Mouse (Mus musculus): ENCODE results near the gene Zswim4. TPM values are rescaled to one million over a fixed set of nuclear protein-coding genes. Genes with fewer than 3 reads are reported as not detected.
A peak's percentile ranks its signal among the peaks of the same experiment; 100 is the strongest.
"Not testable (repeated sequence)": the region's sequence is repeated elsewhere in the genome, so short reads cannot be mapped to it uniquely, and the experiment has no call there.

Zswim4 gene
- polyA plus RNA-seq (2015; fragmentation: Nextera tagmentation; extraction: Ambion mirVana): 14.8 and 16.0 TPM in 2 replicates

GRCm38 (mm10) chr8:84236998-84237473, at the start of gene Zswim4:
TSS of gene Zswim4 (minus strand) at chr8:84237055.
- H3K27ac ChIP-seq (replicated peaks): peak within 1 kb of the TSS; percentile 89
- peaks cover 40% of the 10 kb centered on the region for H3K4me1 ChIP-seq
- peak within 1 kb of the TSS; percentile 84 for H3K9ac ChIP-seq (replicated peaks)
- H3K36me3 ChIP-seq: peaks cover 8% of the 10 kb centered on the region; the same call in 1 of the 2 replicates
- under 1% methylated on average over 35 of the region's 35 CpGs for whole genome bisulfite sequencing
- no peaks in the 10 kb centered on the region for H3K9me3 ChIP-seq (replicated peaks)
- H3K27me3 ChIP-seq (replicated peaks): no peaks in the 10 kb centered on the region
- H3K4me2 ChIP-seq: peak within 1 kb of the TSS; percentile 84
- peak within 1 kb of the TSS; percentile 65 for H3K4me3 ChIP-seq (replicated peaks)
- ATAC-seq (ENCODE audit: low FRiP score): peak; percentile 98

- H3K4me2 ChIP-seq; H3K27ac ChIP-seq (replicated peaks); H3K36me3 ChIP-seq; H3K9me3 ChIP-seq (replicated peaks); ATAC-seq (ENCODE audit: low FRiP score); H3K27me3 ChIP-seq (replicated peaks); H3K4me3 ChIP-seq (replicated peaks); H3K4me1 ChIP-seq; H3K9ac ChIP-seq (replicated peaks): not testable (repeated sequence)
- 62% methylated on average over 5 of the region's 5 CpGs for WGBS
Measured at GRCm38 (mm10) chr8:84285665-84286064, 48.8 kb upstream of the Zswim4 start.

GRCm38 (mm10) chr8:84284608-84285063, 47.8 kb upstream of the Zswim4 start:
- Histone ChIP-seq H3K27me3 (replicated peaks) (no peaks in the 10 kb centered on the region), H3K4me3 (replicated peaks) (no peak overlapping the region), H3K9me3 (replicated peaks) (no peaks in the 10 kb centered on the region), H3K27ac (replicated peaks) (no peak overlapping the region), H3K36me3 (no peaks in the 10 kb centered on the region), H3K9ac (replicated peaks) (no peak overlapping the region), H3K4me2 (peak overlapping the region; percentile 16; the same call in 1 of the 2 replicates), H3K4me1 (no peaks in the 10 kb centered on the region)
- no peak for ATAC-seq (ENCODE audit: low FRiP score)
- WGBS: 45% methylated on average over 9 of the region's 9 CpGs

GRCm38 (mm10) chr8:84280777-84281176, 43.9 kb upstream of the Zswim4 start:
- no peak overlapping the region for H3K4me3 ChIP-seq (replicated peaks)
- no peak overlapping the region for H3K9ac ChIP-seq (replicated peaks)
- H3K27me3 ChIP-seq (replicated peaks): no peaks in the 10 kb centered on the region
- no peak overlapping the region for H3K4me2 ChIP-seq
- 85% methylated on average over 10 of the region's 10 CpGs for WGBS
- H3K9me3 ChIP-seq (replicated peaks): no peaks in the 10 kb centered on the region
- H3K36me3 ChIP-seq: no peaks in the 10 kb centered on the region
- no peak overlapping the region for H3K27ac ChIP-seq (replicated peaks)
- H3K4me1 ChIP-seq: no peaks in the 10 kb centered on the region
- no peak for ATAC-seq (ENCODE audit: low FRiP score)

GRCm38 (mm10) chr8:84276447-84276846, 39.6 kb upstream of the Zswim4 start:
- H3K4me3 ChIP-seq (replicated peaks): no peak overlapping the region
- H3K27me3 ChIP-seq (replicated peaks): no peaks in the 10 kb centered on the region
- WGBS: 62% methylated on average over 1 of the region's 1 CpGs
- H3K27ac ChIP-seq (replicated peaks): no peak overlapping the region
- no peaks in the 10 kb centered on the region for H3K4me1 ChIP-seq
- H3K9me3 ChIP-seq (replicated peaks): no peaks in the 10 kb centered on the region
- no peak overlapping the region for H3K4me2 ChIP-seq
- ATAC-seq (ENCODE audit: low FRiP score): no peak
- H3K36me3 ChIP-seq: no peaks in the 10 kb centered on the region
- H3K9ac ChIP-seq (replicated peaks): no peak overlapping the region

GRCm38 (mm10) chr8:84273968-84274367, 37.1 kb upstream of the Zswim4 start:
- WGBS: 87% methylated on average over 3 of the region's 3 CpGs
- no peak overlapping the region for H3K4me3 ChIP-seq (replicated peaks)
- H3K9me3 ChIP-seq (replicated peaks): no peaks in the 10 kb centered on the region
- ATAC-seq (ENCODE audit: low FRiP score): no peak
- no peak overlapping the region for H3K4me2 ChIP-seq
- H3K27me3 ChIP-seq (replicated peaks): no peaks in the 10 kb centered on the region
- no peak overlapping the region for H3K9ac ChIP-seq (replicated peaks)
- peaks cover 11% of the 10 kb centered on the region for H3K4me1 ChIP-seq
- H3K27ac ChIP-seq (replicated peaks): no peak overlapping the region
- H3K36me3 ChIP-seq: no peaks in the 10 kb centered on the region

GRCm38 (mm10) chr8:84272302-84272701, 35.4 kb upstream of the Zswim4 start:
- no peaks in the 10 kb centered on the region for H3K27me3 ChIP-seq (replicated peaks)
- no peak overlapping the region for H3K27ac ChIP-seq (replicated peaks)
- 92% methylated on average over 4 of the region's 4 CpGs for WGBS
- ATAC-seq (ENCODE audit: low FRiP score): no peak
- H3K36me3 ChIP-seq: no peaks in the 10 kb centered on the region
- no peak overlapping the region for H3K9ac ChIP-seq (replicated peaks)
- peaks cover 12% of the 10 kb centered on the region for H3K4me1 ChIP-seq
- H3K4me2 ChIP-seq: no peak overlapping the region
- H3K9me3 ChIP-seq (replicated peaks): no peaks in the 10 kb centered on the region
- H3K4me3 ChIP-seq (replicated peaks): no peak overlapping the region

GRCm38 (mm10) chr8:84269950-84270773, 33.3 kb upstream of the Zswim4 start, which contains the start of gene Ccdc130:
TSS of gene Ccdc130 (minus strand) at chr8:84270380.
- WGBS: under 1% methylated on average over 44 of the region's 44 CpGs
- Histone ChIP-seq H3K4me1 (peaks cover 12% of the 10 kb centered on the region), H3K9ac (replicated peaks) (peak within 1 kb of the TSS; percentile 83), H3K4me3 (replicated peaks) (peak within 1 kb of the TSS; percentile 68), H3K27me3 (replicated peaks) (no peaks in the 10 kb centered on the region), H3K27ac (replicated peaks) (peak within 1 kb of the TSS; percentile 84), H3K4me2 (peak within 1 kb of the TSS; percentile 75), H3K9me3 (replicated peaks) (no peaks in the 10 kb centered on the region), H3K36me3 (peaks cover 18% of the 10 kb centered on the region)
- ATAC-seq (ENCODE audit: low FRiP score): peak; percentile 99

GRCm38 (mm10) chr8:84261098-84261497, 24.2 kb upstream of the Zswim4 start:
- no peaks in the 10 kb centered on the region for H3K27me3 ChIP-seq (replicated peaks)
- H3K36me3 ChIP-seq: peaks cover 79% of the 10 kb centered on the region
- ATAC-seq (ENCODE audit: low FRiP score): no peak
- H3K4me2 ChIP-seq: no peak overlapping the region
- H3K9me3 ChIP-seq (replicated peaks): no peaks in the 10 kb centered on the region
- H3K4me1 ChIP-seq: peaks cover 16% of the 10 kb centered on the region
- 95% methylated on average over 4 of the region's 4 CpGs for WGBS
- no peak overlapping the region for H3K27ac ChIP-seq (replicated peaks)
- no peak overlapping the region for H3K4me3 ChIP-seq (replicated peaks)
- no peak overlapping the region for H3K9ac ChIP-seq (replicated peaks)

GRCm38 (mm10) chr8:84256822-84257610, 20.2 kb upstream of the Zswim4 start, which contains the start of gene Mri1:
TSS of gene Mri1 (minus strand) at chr8:84257326.
- Histone ChIP-seq H3K4me1 (peaks cover 20% of the 10 kb centered on the region), H3K9me3 (replicated peaks) (no peaks in the 10 kb centered on the region), H3K4me3 (replicated peaks) (peak within 1 kb of the TSS; percentile 78), H3K4me2 (peak within 1 kb of the TSS; percentile 94), H3K9ac (replicated peaks) (peak within 1 kb of the TSS; percentile 85), H3K27me3 (replicated peaks) (no peaks in the 10 kb centered on the region), H3K27ac (replicated peaks) (peak within 1 kb of the TSS; percentile 93), H3K36me3 (peaks cover 70% of the 10 kb centered on the region)
- WGBS: under 1% methylated on average over 63 of the region's 64 CpGs
- ATAC-seq (ENCODE audit: low FRiP score): peak; percentile 87

GRCm38 (mm10) chr8:84256458-84256821, 19.6 kb upstream of the Zswim4 start:
- Histone ChIP-seq H3K9me3 (replicated peaks) (no peaks in the 10 kb centered on the region), H3K4me2 (peak overlapping the region; percentile 94), H3K4me1 (peaks cover 20% of the 10 kb centered on the region), H3K27ac (replicated peaks) (peak overlapping the region; percentile 93), H3K27me3 (replicated peaks) (no peaks in the 10 kb centered on the region), H3K4me3 (replicated peaks) (peak overlapping the region; percentile 78), H3K9ac (replicated peaks) (peak overlapping the region; percentile 85), H3K36me3 (peaks cover 70% of the 10 kb centered on the region)
- peak; percentile 36; the same call in 1 of the 2 replicates for ATAC-seq (ENCODE audit: low FRiP score)
- 14% methylated on average over 6 of the region's 6 CpGs for WGBS
